Mouse (Mus musculus) forelimb bud, embryonic 11.5 days (tissue): ENCODE data around the gene Fam19a5.

Source experiments
- DNase-seq: peaks from one replicate; pipeline ENCODE4 v3.0.0-alpha.2; 2012; ENCODE audit warnings: low read depth, low spot score

Fam19a5 gene

GRCm38 (mm10) chr15:87596731-87597130, 52.6 kb downstream of the Fam19a5 start:
- DNase-seq = no peak

- no peak for DNase-seq
Measured at GRCm38 (mm10) chr15:87597149-87597548, 53.0 kb downstream of the Fam19a5 start.

DNA sequence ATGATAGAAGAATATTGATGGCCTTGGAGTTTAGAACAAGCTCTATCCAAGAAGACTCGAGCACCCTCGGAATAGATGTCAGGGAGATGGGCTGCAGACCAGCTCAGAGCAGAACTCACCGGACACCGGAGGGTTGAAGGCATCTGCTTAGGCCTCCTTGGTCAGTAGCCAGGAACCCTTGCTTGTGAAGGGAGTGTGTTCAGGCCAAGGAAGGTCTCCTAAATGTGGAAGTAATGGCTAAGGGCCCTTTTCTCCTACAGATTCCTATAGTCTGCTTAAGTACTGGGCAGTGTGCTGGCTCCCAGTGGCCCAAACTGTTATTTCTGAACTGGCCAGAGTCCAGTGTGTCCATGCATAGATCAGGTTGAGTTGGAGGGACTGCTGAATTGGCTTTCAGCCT, 53.7 kb downstream of the Fam19a5 start:
- DNase-seq = no peak

GRCm38 (mm10) chr15:87598636-87599035, 54.5 kb downstream of the Fam19a5 start:
- no peak for DNase-seq

- DNase-seq = no peak
Measured at GRCm38 (mm10) chr15:87603316-87603715, 59.2 kb downstream of the Fam19a5 start.

DNA sequence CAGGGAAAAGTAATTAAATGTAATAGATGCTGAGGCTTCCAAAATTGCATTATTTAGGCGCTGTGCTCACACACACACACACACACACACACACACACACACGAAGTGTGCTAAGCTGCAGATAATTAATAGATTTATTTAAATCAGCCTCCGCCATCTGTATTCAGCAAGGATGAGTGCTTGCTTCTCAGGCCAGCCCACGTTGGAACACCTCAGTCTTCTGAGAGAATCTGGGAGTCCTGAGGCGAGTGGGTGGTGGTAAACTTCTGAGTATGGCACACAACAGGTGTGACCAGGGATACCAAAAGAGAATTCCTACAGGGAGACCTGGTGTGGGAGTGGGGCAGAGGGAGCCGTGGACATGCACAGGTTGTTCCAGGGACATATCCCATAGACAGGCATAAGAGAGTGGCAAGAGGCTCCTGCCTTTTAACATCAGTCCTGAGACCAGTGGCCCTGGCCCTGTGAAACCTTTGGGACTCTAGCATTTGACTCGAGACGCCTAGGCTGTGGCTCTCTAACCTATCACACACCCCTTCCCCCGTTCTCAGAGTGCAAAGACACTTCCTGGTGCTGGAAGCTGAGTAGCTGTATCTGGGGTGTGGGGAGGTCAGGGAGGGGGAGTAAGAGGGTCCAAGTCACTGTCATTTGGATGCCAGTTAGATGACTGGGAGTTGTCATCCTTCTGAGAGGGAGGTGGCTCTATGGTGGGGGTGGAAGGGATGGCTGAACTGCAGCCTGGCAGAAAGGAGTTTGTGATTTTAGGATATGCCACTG, 61.6 kb downstream of the Fam19a5 start:
- DNase-seq = no peak

GRCm38 (mm10) chr15:87606702-87607101, 62.6 kb downstream of the Fam19a5 start:
- no peak for DNase-seq

GRCm38 (mm10) chr15:87609236-87609635, 65.1 kb downstream of the Fam19a5 start:
- no peak for DNase-seq

GRCm38 (mm10) chr15:87623966-87624609, 80.0 kb downstream of the Fam19a5 start:
- peak; percentile 84 for DNase-seq

DNA sequence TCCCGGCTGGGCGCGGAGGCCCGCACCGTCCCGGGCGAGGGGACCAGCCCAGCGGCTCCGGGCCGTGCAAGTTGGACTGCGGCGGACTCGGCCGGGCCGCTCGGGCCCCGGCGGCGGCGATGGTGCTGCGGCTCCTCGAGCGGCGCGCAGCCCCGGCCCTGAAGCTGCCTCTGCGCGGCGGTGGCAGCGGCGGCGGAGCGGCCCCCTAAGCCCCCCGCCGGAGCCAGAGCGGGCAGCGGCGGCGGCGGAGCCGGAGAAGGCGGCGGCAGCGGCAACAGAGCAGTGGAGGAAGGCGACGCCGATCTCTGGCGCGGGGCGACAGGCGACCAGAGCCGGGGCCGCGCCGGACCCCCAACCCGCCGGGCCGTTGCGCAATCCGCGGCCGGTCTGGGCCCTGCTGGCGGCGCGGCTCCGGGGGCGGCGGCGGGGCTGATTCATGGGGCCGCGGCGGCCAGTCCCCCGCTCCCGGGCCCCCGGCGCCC, 80.6 kb downstream of the Fam19a5 start:
- no peak for DNase-seq

GRCm38 (mm10) chr15:87625236-87626023, 81.3 kb downstream of the Fam19a5 start:
- peak; percentile 88 for DNase-seq

DNA sequence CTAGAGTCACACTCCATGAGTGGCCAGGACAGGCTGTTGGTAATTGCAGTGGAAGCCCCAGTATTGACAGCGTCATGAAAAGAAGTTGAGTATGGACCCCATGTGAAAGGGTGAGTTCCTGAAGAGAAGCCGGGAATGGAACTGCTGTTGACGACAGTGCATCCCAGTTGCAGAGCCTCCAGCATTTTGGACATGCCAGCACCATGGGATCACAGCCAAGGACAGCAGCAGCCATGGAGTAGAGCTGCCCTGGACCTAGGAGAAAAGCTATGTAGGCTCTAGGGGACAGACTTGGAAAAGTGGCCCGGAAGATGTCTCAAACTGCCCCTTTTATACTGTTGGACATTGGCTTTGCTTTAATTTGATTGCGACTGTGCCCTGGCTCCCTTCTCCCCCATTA, 91.2 kb downstream of the Fam19a5 start:
- no peak for DNase-seq

DNA sequence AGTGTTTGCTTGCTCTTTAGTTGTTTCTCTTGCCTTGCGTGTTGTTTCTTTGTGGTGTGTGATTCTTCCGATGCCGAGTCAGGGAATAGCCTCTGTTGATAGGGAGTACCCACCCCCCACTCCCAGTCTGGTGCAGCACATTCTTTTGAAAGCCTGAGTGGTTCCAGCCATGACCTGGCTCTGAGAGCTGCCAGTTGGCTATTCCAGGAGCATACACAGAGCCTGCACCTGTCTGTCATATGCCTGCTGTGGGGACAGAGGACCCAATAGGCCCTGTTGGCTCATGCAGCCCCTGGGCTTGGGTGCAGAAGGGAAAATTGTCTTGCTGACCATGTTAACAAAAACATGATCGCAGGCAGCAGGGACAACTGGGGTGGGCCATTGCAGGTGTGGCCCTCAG, 92.3 kb downstream of the Fam19a5 start:
- DNase-seq = no peak

DNA sequence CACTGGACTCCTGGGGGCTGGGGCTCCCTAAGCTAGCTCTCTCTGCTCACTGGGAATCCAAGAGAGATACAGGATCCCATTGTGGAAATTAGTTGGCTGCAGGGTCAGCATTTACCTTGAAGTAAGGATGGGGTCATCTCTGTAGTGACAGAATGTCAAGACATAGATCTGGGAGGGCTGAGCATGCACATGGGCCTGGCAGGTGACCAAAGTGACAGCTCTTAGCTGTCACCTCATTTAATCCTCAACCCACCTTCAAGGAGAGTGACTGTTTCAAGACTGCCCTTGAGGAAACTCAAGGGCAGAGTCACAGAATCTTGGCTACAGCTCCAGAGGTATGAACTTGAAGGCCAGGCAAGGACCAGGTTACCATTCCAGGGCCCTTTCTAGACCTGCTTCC, 93.1 kb downstream of the Fam19a5 start:
- no peak for DNase-seq

DNA sequence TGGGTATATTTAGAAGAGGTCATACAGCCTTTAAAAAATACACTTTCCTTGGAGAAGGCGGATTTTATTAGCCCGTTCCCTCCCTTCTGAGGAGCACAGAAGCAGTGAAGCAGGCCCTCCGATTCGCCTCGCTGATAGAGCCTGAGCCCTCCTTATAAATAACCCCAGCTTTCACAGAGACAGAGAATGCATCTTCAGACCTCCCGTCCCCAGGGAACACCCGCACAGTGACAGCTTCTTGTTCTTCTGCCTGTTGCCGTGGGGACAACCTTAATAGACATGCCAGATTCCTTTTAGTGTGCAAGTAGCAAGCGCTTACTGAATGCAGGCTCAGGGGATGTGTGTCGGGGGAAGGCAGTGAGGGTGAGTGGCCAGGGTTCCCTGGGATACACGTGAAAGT, 94.2 kb downstream of the Fam19a5 start:
- no peak for DNase-seq

DNA sequence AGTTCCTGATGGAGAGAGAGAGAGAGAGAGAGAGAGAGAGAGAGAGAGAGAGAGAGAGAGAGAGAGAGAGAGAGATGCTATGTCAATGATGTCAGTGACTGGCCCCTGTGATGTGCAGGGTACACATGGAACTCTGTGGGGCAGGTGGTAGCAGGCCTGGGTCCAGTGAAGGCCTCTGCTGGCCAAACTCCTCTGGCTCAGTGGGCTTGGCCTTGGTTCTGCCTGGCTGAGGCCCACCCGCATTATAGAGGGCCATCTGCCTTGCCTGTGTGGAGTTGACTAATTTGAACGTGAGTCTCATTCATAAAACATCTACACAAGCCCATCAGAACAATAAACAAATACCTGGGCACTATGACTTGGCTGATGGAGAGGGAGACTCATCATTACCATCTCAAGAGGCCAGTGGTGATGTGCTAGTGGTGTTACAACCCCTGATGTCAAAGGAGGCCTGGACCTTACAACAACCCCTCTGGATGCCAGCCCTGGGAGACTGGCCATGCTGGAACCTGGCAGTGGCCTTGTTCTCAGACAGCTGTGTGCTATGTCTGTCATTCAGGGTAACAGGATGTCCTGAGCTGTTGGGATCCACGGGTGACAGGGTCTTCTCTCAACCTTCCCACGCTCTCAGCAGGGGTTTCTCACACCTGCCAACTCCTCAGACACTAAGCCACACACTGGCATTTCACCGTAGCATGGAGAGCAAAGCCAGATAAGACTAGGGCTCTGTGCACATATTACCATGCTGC, 102.4 kb downstream of the Fam19a5 start:
- no peak for DNase-seq

- DNase-seq = no peak
Measured at GRCm38 (mm10) chr15:87649651-87650050, 105.6 kb downstream of the Fam19a5 start.

DNA sequence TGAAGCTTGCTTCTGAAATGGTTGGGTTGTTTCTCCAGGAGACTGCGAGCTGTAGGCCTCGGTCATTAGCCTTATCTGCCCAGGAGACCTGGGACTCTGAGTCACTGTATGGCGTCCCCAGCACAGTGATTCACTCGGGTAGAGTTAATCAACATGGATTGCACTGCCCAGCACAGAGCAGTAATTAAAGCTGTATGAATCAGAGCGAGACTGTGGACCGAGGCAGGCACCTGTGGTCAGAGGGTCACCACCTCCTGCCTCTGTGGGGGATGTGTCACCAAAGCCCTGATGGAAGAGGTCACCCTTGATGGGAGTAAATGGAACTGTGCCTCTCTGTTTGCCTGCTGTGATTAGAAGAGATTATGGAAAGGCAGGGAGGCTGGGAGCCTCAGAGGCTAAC, 110.5 kb downstream of the Fam19a5 start:
- DNase-seq = no peak

DNA sequence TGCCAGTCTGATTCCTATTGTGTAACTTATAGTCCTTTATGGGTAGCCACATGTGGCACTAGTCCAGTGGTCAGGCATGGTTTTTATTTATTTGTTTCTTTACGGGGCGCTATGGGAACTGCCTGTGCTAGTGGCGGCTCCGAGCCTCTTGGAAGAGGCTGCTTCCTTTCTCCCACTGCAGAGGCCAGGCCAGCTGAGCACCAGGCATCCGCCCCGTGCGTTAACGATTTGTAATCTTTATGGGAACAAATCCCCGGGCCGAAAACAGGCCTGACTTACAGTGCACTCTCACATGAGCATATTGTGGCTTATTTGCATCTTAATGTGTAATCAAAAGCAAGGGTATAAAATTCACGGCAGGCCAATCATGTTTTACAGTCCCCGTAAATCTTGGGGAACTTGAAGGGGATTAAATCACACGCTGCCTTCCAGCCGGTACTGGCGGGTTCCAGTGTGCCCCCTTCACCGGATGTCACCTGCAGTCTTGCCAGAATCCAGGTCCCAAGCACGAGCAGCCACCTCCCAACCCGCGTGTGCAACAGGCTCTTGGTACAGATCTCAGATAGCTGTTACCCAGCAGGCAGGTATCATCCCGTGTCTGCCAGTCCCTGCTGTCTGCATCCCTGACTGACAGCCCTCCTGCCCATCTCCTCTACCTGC, 112.5 kb downstream of the Fam19a5 start:
- DNase-seq = peak; percentile 67

GRCm38 (mm10) chr15:87659729-87660128, 115.6 kb downstream of the Fam19a5 start:
- DNase-seq = no peak

DNA sequence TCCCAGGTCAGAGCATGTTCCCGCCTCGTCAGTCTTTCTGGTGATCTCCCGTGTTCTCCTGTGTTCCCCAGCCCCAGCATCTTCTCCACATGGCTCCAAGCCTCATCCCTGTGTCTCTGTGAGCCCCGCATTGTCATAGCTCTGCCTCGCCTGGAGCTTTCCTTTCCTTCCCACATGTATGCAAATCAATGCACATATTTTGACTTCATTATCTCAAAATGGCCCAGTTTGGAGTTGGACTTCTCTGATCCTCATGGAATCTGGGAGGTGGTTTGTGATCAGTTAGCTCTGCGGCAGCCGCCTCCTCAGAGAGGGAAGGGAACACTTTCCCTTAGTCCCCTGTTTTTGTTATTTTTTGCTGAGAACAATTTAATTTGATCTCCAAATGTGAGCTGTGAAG, 117.9 kb downstream of the Fam19a5 start:
- DNase-seq = no peak
